Mouse (Mus musculus): ENCODE data around the gene Trim44. TPM values are rescaled to one million over a fixed set of nuclear protein-coding genes. Genes with fewer than 3 reads are reported as not detected.

Trim44 gene
- polyA plus RNA-seq, 1 experiment from 2014 or later = 23.7 TPM

GRCm38 (mm10) chr2:102291533-102291932 is 116.1 kb downstream of the Trim44 start:
- no peaks in the 10 kb centered on the region for H3K9me3 ChIP-seq
- no peaks in the 10 kb centered on the region for H3K36me3 ChIP-seq (replicated peaks)
- DNase-seq (ENCODE audit: low spot score) = no peak
- no peaks in the 10 kb centered on the region for H3K27me3 ChIP-seq (replicated peaks; ENCODE audit: low read depth, poor library complexity, severe bottlenecking)
- H3K4me3 ChIP-seq = no peak overlapping the region
- 83% methylated on average over 2 of the region's 2 CpGs for WGBS
- H3K4me1 ChIP-seq = peaks cover 24% of the 10 kb centered on the region
- H3K27ac ChIP-seq (replicated peaks) = no peak overlapping the region

- 62% methylated on average over 5 of the region's 5 CpGs for WGBS
- no peaks in the 10 kb centered on the region for H3K27me3 ChIP-seq (replicated peaks; ENCODE audit: low read depth, poor library complexity, severe bottlenecking)
- peaks cover 19% of the 10 kb centered on the region for H3K4me1 ChIP-seq
These were observed 117.6 kb downstream of the Trim44 start for GRCm38 (mm10) chr2:102290041-102290440.

GRCm38 (mm10) chr2:102288676-102289075 is 119.0 kb downstream of the Trim44 start:
- H3K4me3 ChIP-seq = no peak overlapping the region
- no peaks in the 10 kb centered on the region for H3K27me3 ChIP-seq (replicated peaks; ENCODE audit: low read depth, poor library complexity, severe bottlenecking)
- no peak overlapping the region for H3K27ac ChIP-seq (replicated peaks)
- peak; percentile 5 for DNase-seq (ENCODE audit: low spot score)
- WGBS = 92% methylated on average over 5 of the region's 5 CpGs
- no peaks in the 10 kb centered on the region for H3K9me3 ChIP-seq
- no peaks in the 10 kb centered on the region for H3K36me3 ChIP-seq (replicated peaks)
- H3K4me1 ChIP-seq = peaks cover 7% of the 10 kb centered on the region; the same call in 1 of the 2 replicates

More at GRCm38 (mm10) chr2:102290041-102290440, 117.6 kb downstream of the Trim44 start:
- DNase-seq (ENCODE audit: low spot score) = peak; percentile 52
- Histone ChIP-seq H3K9me3 (no peaks in the 10 kb centered on the region), H3K36me3 (replicated peaks) (no peaks in the 10 kb centered on the region), H3K4me3 (no peak overlapping the region), H3K27ac (replicated peaks) (no peak overlapping the region)

GRCm38 (mm10) chr2:102287369-102287768 is 120.3 kb downstream of the Trim44 start:
- H3K27me3 ChIP-seq (replicated peaks; ENCODE audit: low read depth, poor library complexity, severe bottlenecking) = no peaks in the 10 kb centered on the region

GRCm38 (mm10) chr2:102282081-102282480 is 125.5 kb downstream of the Trim44 start:
- Histone ChIP-seq H3K27ac (replicated peaks) (no peak overlapping the region), H3K4me3 (no peak overlapping the region), H3K27me3 (replicated peaks; ENCODE audit: low read depth, poor library complexity, severe bottlenecking) (no peaks in the 10 kb centered on the region), H3K9me3 (no peaks in the 10 kb centered on the region), H3K4me1 (peaks cover 9% of the 10 kb centered on the region), H3K36me3 (replicated peaks) (no peaks in the 10 kb centered on the region)
- WGBS = 81% methylated on average over 7 of the region's 7 CpGs
- no peak for DNase-seq (ENCODE audit: low spot score)

More at GRCm38 (mm10) chr2:102287369-102287768, 120.3 kb downstream of the Trim44 start:
- H3K9me3 ChIP-seq = no peaks in the 10 kb centered on the region
- no peak overlapping the region for H3K27ac ChIP-seq (replicated peaks)
- DNase-seq (ENCODE audit: low spot score) = no peak
- no peak overlapping the region for H3K4me3 ChIP-seq
- WGBS = 61% methylated on average over 3 of the region's 3 CpGs
- no peaks in the 10 kb centered on the region for H3K4me1 ChIP-seq
- H3K36me3 ChIP-seq (replicated peaks) = no peaks in the 10 kb centered on the region

- 80% methylated on average over 7 of the region's 7 CpGs for WGBS
- Histone ChIP-seq H3K4me1 (peaks cover 15% of the 10 kb centered on the region), H3K27me3 (replicated peaks; ENCODE audit: low read depth, poor library complexity, severe bottlenecking) (no peaks in the 10 kb centered on the region), H3K36me3 (replicated peaks) (no peaks in the 10 kb centered on the region), H3K4me3 (no peak overlapping the region), H3K9me3 (no peaks in the 10 kb centered on the region), H3K27ac (replicated peaks) (no peak overlapping the region)
- no peak for DNase-seq (ENCODE audit: low spot score)
These were observed 127.8 kb downstream of the Trim44 start for GRCm38 (mm10) chr2:102279779-102280178.

- no peaks in the 10 kb centered on the region for H3K9me3 ChIP-seq
- no peak overlapping the region for H3K4me3 ChIP-seq
- H3K36me3 ChIP-seq (replicated peaks) = no peaks in the 10 kb centered on the region
- H3K27ac ChIP-seq (replicated peaks) = no peak overlapping the region
- WGBS = 23% methylated on average over 1 of the region's 1 CpGs
- H3K27me3 ChIP-seq (replicated peaks; ENCODE audit: low read depth, poor library complexity, severe bottlenecking) = no peaks in the 10 kb centered on the region
- H3K4me1 ChIP-seq = peaks cover 15% of the 10 kb centered on the region
- peak; percentile 43 for DNase-seq (ENCODE audit: low spot score)
These were observed 129.7 kb downstream of the Trim44 start for GRCm38 (mm10) chr2:102277946-102278345.

- no peak for DNase-seq (ENCODE audit: low spot score)
- Histone ChIP-seq H3K27ac (replicated peaks) (no peak overlapping the region), H3K27me3 (replicated peaks; ENCODE audit: low read depth, poor library complexity, severe bottlenecking) (no peaks in the 10 kb centered on the region), H3K9me3 (no peaks in the 10 kb centered on the region), H3K36me3 (replicated peaks) (no peaks in the 10 kb centered on the region), H3K4me1 (peaks cover 15% of the 10 kb centered on the region), H3K4me3 (no peak overlapping the region)
- 92% methylated on average over 7 of the region's 7 CpGs for WGBS
These were observed 134.3 kb downstream of the Trim44 start for GRCm38 (mm10) chr2:102273280-102273679.

GRCm38 (mm10) chr2:102267582-102268339 is 139.9 kb downstream of the Trim44 start:
- Histone ChIP-seq H3K27ac (replicated peaks) (no peak overlapping the region), H3K4me3 (no peak overlapping the region), H3K4me1 (no peaks in the 10 kb centered on the region), H3K9me3 (no peaks in the 10 kb centered on the region), H3K27me3 (replicated peaks; ENCODE audit: low read depth, poor library complexity, severe bottlenecking) (no peaks in the 10 kb centered on the region), H3K36me3 (replicated peaks) (no peaks in the 10 kb centered on the region)
- 64% methylated on average over 13 of the region's 13 CpGs for WGBS
- DNase-seq (ENCODE audit: low spot score) = no peak

- H3K9me3 ChIP-seq = no peaks in the 10 kb centered on the region
- H3K27ac ChIP-seq (replicated peaks) = no peak overlapping the region
- no peaks in the 10 kb centered on the region for H3K4me1 ChIP-seq
- no peaks in the 10 kb centered on the region for H3K36me3 ChIP-seq (replicated peaks)
- no peak overlapping the region for H3K4me3 ChIP-seq
- DNase-seq (ENCODE audit: low spot score) = no peak
- no peaks in the 10 kb centered on the region for H3K27me3 ChIP-seq (replicated peaks; ENCODE audit: low read depth, poor library complexity, severe bottlenecking)
- WGBS = 94% methylated on average over 3 of the region's 3 CpGs
These were observed 140.7 kb downstream of the Trim44 start for GRCm38 (mm10) chr2:102266911-102267310.

GRCm38 (mm10) chr2:102259139-102259538 is 148.5 kb downstream of the Trim44 start:
- peak; percentile 50 for DNase-seq (ENCODE audit: low spot score)
- peaks cover 23% of the 10 kb centered on the region for H3K4me1 ChIP-seq
- 12% methylated on average over 13 of the region's 13 CpGs for WGBS

GRCm38 (mm10) chr2:102258682-102259081 is 148.9 kb downstream of the Trim44 start:
- 30% methylated on average over 8 of the region's 8 CpGs for WGBS
- H3K36me3 ChIP-seq (replicated peaks) = no peaks in the 10 kb centered on the region
- DNase-seq (ENCODE audit: low spot score) = no peak
- H3K27me3 ChIP-seq (replicated peaks; ENCODE audit: low read depth, poor library complexity, severe bottlenecking) = peaks cover 50% of the 10 kb centered on the region
- no peak overlapping the region for H3K4me3 ChIP-seq
- H3K27ac ChIP-seq (replicated peaks) = no peak overlapping the region
- H3K4me1 ChIP-seq = peaks cover 23% of the 10 kb centered on the region
- H3K9me3 ChIP-seq = no peaks in the 10 kb centered on the region

More at GRCm38 (mm10) chr2:102259139-102259538, 148.5 kb downstream of the Trim44 start:
- Histone ChIP-seq H3K27me3 (replicated peaks; ENCODE audit: low read depth, poor library complexity, severe bottlenecking) (peaks cover 50% of the 10 kb centered on the region), H3K9me3 (no peaks in the 10 kb centered on the region), H3K27ac (replicated peaks) (0 out of 2 replicates have a peak overlapping the region, but pooled peaks have one; percentile 21), H3K36me3 (replicated peaks) (no peaks in the 10 kb centered on the region), H3K4me3 (peak overlapping the region; percentile 34)

GRCm38 (mm10) chr2:102257964-102258605 is 149.5 kb downstream of the Trim44 start:
- H3K27ac ChIP-seq (replicated peaks) = no peak overlapping the region
- WGBS = 5% methylated on average over 12 of the region's 12 CpGs
- peaks cover 50% of the 10 kb centered on the region for H3K27me3 ChIP-seq (replicated peaks; ENCODE audit: low read depth, poor library complexity, severe bottlenecking)
- DNase-seq (ENCODE audit: low spot score) = peak; percentile 26
- H3K9me3 ChIP-seq = no peaks in the 10 kb centered on the region
- H3K36me3 ChIP-seq (replicated peaks) = no peaks in the 10 kb centered on the region
- peak overlapping the region; percentile 29 for H3K4me3 ChIP-seq
- H3K4me1 ChIP-seq = peaks cover 23% of the 10 kb centered on the region
